Mouse (Mus musculus) bone marrow, adult 2 months (tissue): ENCODE data around the gene Il9r.

Experiments
- CTCF ChIP-seq: fragments of 200-500 bp; IDR thresholded peaks from 2 replicates; pipeline ENCODE4 v1.5.1; 2011; ENCODE audit warnings: low read length, control low read depth; ENCODE audit not compliant: control insufficient read depth, insufficient read depth
- POLR2A ChIP-seq: fragments of 200-500 bp; IDR thresholded peaks from 2 replicates; pipeline ENCODE4 v1.6.1; 2011; ENCODE audit warnings: low read depth, mild to moderate bottlenecking, control low read depth, low read length, borderline replicate concordance; ENCODE audit not compliant: control insufficient read depth

DNA sequence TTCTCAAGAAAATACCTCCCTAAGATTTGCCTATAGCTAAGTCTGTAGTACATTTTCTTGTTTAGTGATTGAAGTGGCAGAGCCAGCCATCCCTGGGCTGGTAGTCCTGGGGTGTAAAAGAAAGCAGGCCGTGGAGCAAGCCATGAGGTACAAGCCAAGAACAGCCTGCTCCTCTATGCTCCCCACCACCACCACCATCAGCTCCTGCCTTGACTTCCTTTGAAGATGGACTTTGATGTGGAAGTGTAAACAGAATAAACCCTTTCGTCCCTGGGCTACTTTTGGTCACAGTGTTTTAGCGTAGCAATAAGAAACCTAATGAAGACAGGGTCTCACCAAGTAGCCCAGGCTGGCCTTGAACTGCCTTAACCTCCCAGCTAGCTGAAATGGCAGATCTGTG, 2.3 kb downstream of the Il9r start:
- TF ChIP-seq CTCF (no peak), POLR2A (no peak)
